Mouse (Mus musculus) E14TG2a.4 (cell line): Measurements from ENCODE around the gene Tmc8.
"Not testable (repeated sequence)": the region's sequence is repeated elsewhere in the genome, so short reads cannot be mapped to it uniquely, and the experiment has no call there.

Experiments used
- H3K27me3 ChIP-seq: 2 replicates; pipeline ENCODE4 v1.6.1; 2014; ENCODE audit warnings: low read length, control low read depth; ENCODE audit not compliant: insufficient read depth
- H3K36me3 ChIP-seq: 2 replicates; pipeline ENCODE4 v1.6.1; 2014; ENCODE audit warnings: low read length, control low read depth; ENCODE audit not compliant: insufficient read depth
- H3K4me1 ChIP-seq: replicated peaks from 2 replicates; pipeline ENCODE4 v1.6.1; 2014; ENCODE audit warnings: low read depth, low read length, control low read depth
- H3K4me3 ChIP-seq: replicated peaks from 2 replicates; pipeline ENCODE4 v1.5.1; 2014; ENCODE audit warnings: mild to moderate bottlenecking, low read length
- H3K9me3 ChIP-seq: 2 replicates; pipeline ENCODE4 v1.6.1; 2014; ENCODE audit warnings: low read length, control low read depth
- CTCF ChIP-seq: conservative IDR thresholded peaks from 2 replicates; pipeline ENCODE4 v1.5.1; 2014; ENCODE audit warnings: low read length
- NANOG ChIP-seq: IDR thresholded peaks from 2 replicates; pipeline ENCODE4 v1.6.1; 2014; ENCODE audit warnings: borderline replicate concordance, low read length, mixed read lengths
- POU5F1 ChIP-seq: IDR thresholded peaks from 2 replicates; pipeline ENCODE4 v1.6.1; 2014; ENCODE audit warnings: low read length, borderline replicate concordance

The Tmc8 gene

GRCm38 (mm10) chr11:117828149-117828887 lies 46.4 kb downstream of the Tmc8 start:
- Histone ChIP-seq H3K4me1 (peaks cover 91% of the 10 kb centered on the region), H3K4me3 (peak overlapping the region; percentile 17), H3K36me3 (peaks cover 11% of the 10 kb centered on the region), H3K9me3 (no peaks in the 10 kb centered on the region), H3K27me3 (no peaks in the 10 kb centered on the region)
- no peak for TF ChIP-seq POU5F1
- TF ChIP-seq NANOG = no peak
- TF ChIP-seq CTCF = no peak

- peaks cover 4% of the 10 kb centered on the region for H3K36me3 ChIP-seq
- H3K9me3 ChIP-seq = no peaks in the 10 kb centered on the region
- TF ChIP-seq POU5F1 (no peak), NANOG (no peak), CTCF (no peak)
- peaks cover 89% of the 10 kb centered on the region for H3K4me1 ChIP-seq
- no peaks in the 10 kb centered on the region for H3K27me3 ChIP-seq
- H3K4me3 ChIP-seq = 0 out of 2 replicates have a peak overlapping the region, but pooled peaks have one; percentile 11
These were observed 47.2 kb downstream of the Tmc8 start for GRCm38 (mm10) chr11:117828888-117829604.

- H3K27me3 ChIP-seq = no peaks in the 10 kb centered on the region
- TF ChIP-seq NANOG (no peak), CTCF (no peak), POU5F1 (no peak)
- H3K4me3 ChIP-seq = no peak overlapping the region
- H3K9me3 ChIP-seq = no peaks in the 10 kb centered on the region
- no peaks in the 10 kb centered on the region for H3K36me3 ChIP-seq
- H3K4me1 ChIP-seq = peaks cover 91% of the 10 kb centered on the region
These were observed 47.9 kb downstream of the Tmc8 start for GRCm38 (mm10) chr11:117829671-117830215.

GRCm38 (mm10) chr11:117830401-117830800 lies 48.5 kb downstream of the Tmc8 start:
- Histone ChIP-seq H3K27me3 (no peaks in the 10 kb centered on the region), H3K36me3 (no peaks in the 10 kb centered on the region), H3K9me3 (no peaks in the 10 kb centered on the region), H3K4me3 (0 out of 2 replicates have a peak overlapping the region, but pooled peaks have one; percentile 13), H3K4me1 (peaks cover 92% of the 10 kb centered on the region)
- no peak for TF ChIP-seq CTCF
- no peak for TF ChIP-seq POU5F1
- no peak for TF ChIP-seq NANOG

GRCm38 (mm10) chr11:117832086-117832969 lies 50.5 kb downstream of the Tmc8 start:
- H3K9me3 ChIP-seq = no peaks in the 10 kb centered on the region
- H3K27me3 ChIP-seq = no peaks in the 10 kb centered on the region
- peak overlapping the region; percentile 82 for H3K4me3 ChIP-seq
- no peaks in the 10 kb centered on the region for H3K36me3 ChIP-seq
- H3K4me1 ChIP-seq = peaks cover 94% of the 10 kb centered on the region
- TF ChIP-seq CTCF (peak; percentile 71), NANOG (no peak)

GRCm38 (mm10) chr11:117833509-117833908 lies 51.6 kb downstream of the Tmc8 start:
- H3K4me3 ChIP-seq, H3K27me3 ChIP-seq, H3K36me3 ChIP-seq, H3K9me3 ChIP-seq: not testable (repeated sequence)
- H3K4me1 ChIP-seq = peaks cover 93% of the 10 kb centered on the region

- H3K4me1 ChIP-seq = peaks cover 93% of the 10 kb centered on the region
- no peak for TF ChIP-seq CTCF
- TF ChIP-seq POU5F1 = no peak
- TF ChIP-seq NANOG = no peak
- H3K9me3 ChIP-seq = no peaks in the 10 kb centered on the region
- H3K4me3 ChIP-seq = no peak overlapping the region
- H3K27me3 ChIP-seq = no peaks in the 10 kb centered on the region
- H3K36me3 ChIP-seq = no peaks in the 10 kb centered on the region
These were observed 52.2 kb downstream of the Tmc8 start for GRCm38 (mm10) chr11:117834086-117834485.

- peak overlapping the region; percentile 27; the same call in 1 of the 2 replicates for H3K4me3 ChIP-seq
- no peak for TF ChIP-seq CTCF
- no peak for TF ChIP-seq POU5F1
- no peak for TF ChIP-seq NANOG
- H3K9me3 ChIP-seq = no peaks in the 10 kb centered on the region
- no peaks in the 10 kb centered on the region for H3K27me3 ChIP-seq
- H3K36me3 ChIP-seq = no peaks in the 10 kb centered on the region
- peaks cover 86% of the 10 kb centered on the region for H3K4me1 ChIP-seq
These were observed 54.4 kb downstream of the Tmc8 start for GRCm38 (mm10) chr11:117836306-117836705.
